Comparison of ENCODE assay signal across 21 mouse cellular contexts in the genomic region with DNA sequence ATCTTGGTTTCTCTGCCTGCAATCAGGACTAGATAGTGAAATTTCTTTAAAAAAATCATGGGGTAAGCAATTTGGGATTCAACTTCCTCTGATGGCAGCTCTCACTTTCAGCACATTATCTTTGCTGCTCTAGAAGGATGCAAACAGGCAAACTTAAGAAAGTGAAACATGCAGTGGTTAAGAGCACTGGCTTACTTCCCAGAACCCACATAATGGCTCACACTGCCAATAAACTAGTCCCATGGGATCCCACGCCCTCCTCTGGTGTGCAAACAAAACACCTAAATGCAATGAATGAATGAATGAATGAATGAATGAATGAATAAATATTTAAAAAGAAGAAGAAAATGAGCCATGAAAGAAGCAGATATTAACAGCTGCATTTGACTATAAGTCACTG.
DNase-seq lines count a peak whose midpoint lies in the region; ATAC-seq and TF ChIP-seq lines count a peak whose summit lies in the region.
"Had no signal": no experiment of that assay in that cellular context is flagged by ENCODE, and none has a peak within 500 bp of the region (broad histone marks: within the 10 kb centered on the region; RNA-seq: fewer than 3 reads in every experiment).

No protein-coding gene starts in this region.

- no peak overlapping the region for H3K9ac ChIP-seq in midbrain, embryonic 13.5 days (replicated peaks)
- H3K9ac ChIP-seq: embryonic facial prominence, embryonic 12.5 days; forebrain, embryonic 13.5 days; forebrain, embryonic 15.5 days; forebrain, postnatal 0 days had no signal

- H3K4me1 ChIP-seq in midbrain, embryonic 13.5 days (replicated peaks): no peaks in the 10 kb centered on the region
- H3K4me1 ChIP-seq: embryonic facial prominence, embryonic 10.5 days; embryonic facial prominence, embryonic 12.5 days; forebrain, embryonic 13.5 days; forebrain, embryonic 15.5 days had no signal

- no peaks in the 10 kb centered on the region for H3K36me3 ChIP-seq in myocyte (ENCODE audit: control insufficient read depth, insufficient read depth)
- H3K36me3 ChIP-seq in midbrain, embryonic 13.5 days: no peaks in the 10 kb centered on the region
- H3K36me3 ChIP-seq: embryonic facial prominence, embryonic 10.5 days; embryonic facial prominence, embryonic 12.5 days; forebrain, embryonic 15.5 days; G1E had no signal

- peak overlapping the region; percentile 35 for H3K4me2 ChIP-seq in myocyte (ENCODE audit: low read depth)
- no peak overlapping the region for H3K4me2 ChIP-seq in midbrain, embryonic 13.5 days (replicated peaks)
- H3K4me2 ChIP-seq: embryonic facial prominence, embryonic 12.5 days; forebrain, embryonic 13.5 days; forebrain, embryonic 15.5 days had no signal

- H3K79me2 ChIP-seq in myocyte (ENCODE audit: control insufficient read depth, insufficient read depth): no peaks in the 10 kb centered on the region

- DNase-seq in 3T3-L1 (ENCODE audit: low read depth, low spot score) (peak; percentile 93), NIH3T3 (ENCODE audit: low read depth) (peak; percentile 64)
- no peak for DNase-seq in urinary bladder, postnatal 14 days (ENCODE audit: low spot score)
- DNase-seq: adrenal gland, adult 8-10 months; adrenal gland, postnatal 14 days; adrenal gland, postnatal 36 days; cerebellum, adult 11 months; cerebellum, adult 18-20 months; cerebellum, adult 8-10 months; cerebellum, postnatal 25 days; forebrain, postnatal 0 days had no signal

- no peak overlapping the region for H3K4me3 ChIP-seq in myocyte
- H3K4me3 ChIP-seq in midbrain, embryonic 13.5 days (replicated peaks): no peak overlapping the region
- H3K4me3 ChIP-seq: embryonic facial prominence, embryonic 10.5 days; embryonic facial prominence, embryonic 12.5 days; forebrain, embryonic 13.5 days; forebrain, embryonic 15.5 days had no signal

- no peak overlapping the region for H3K27ac ChIP-seq in midbrain, embryonic 13.5 days
- H3K27ac ChIP-seq: embryonic facial prominence, embryonic 10.5 days; embryonic facial prominence, embryonic 12.5 days; forebrain, embryonic 13.5 days; forebrain, embryonic 15.5 days had no signal

- no peak overlapping the region for H3ac ChIP-seq in myocyte (ENCODE audit: control insufficient read depth, insufficient read length)

- no peaks in the 10 kb centered on the region for H3K9me3 ChIP-seq in midbrain, embryonic 13.5 days
- H3K9me3 ChIP-seq: embryonic facial prominence, embryonic 10.5 days; embryonic facial prominence, embryonic 12.5 days; forebrain, embryonic 13.5 days; forebrain, embryonic 15.5 days; G1E had no signal

- no peak for ATAC-seq in megakaryocyte, adult 5-6 weeks (ENCODE audit: poor library complexity, severe bottlenecking)
- no peak for ATAC-seq in midbrain, embryonic 13.5 days
- ATAC-seq: CD4-positive, CD25-positive, alpha-beta regulatory T cell, adult 4 months; forebrain, embryonic 13.5 days; forebrain, embryonic 15.5 days; forebrain, postnatal 0 days had no signal

- TF ChIP-seq POLR2A in myocyte (IDR thresholded peaks at IDR 0.05; ENCODE audit: insufficient read length, low read depth): no peak

- 80% methylated on average over 1 of the region's 1 CpGs for WGBS in midbrain, embryonic 13.5 days

- no peaks in the 10 kb centered on the region for H3K27me3 ChIP-seq in myocyte (ENCODE audit: control insufficient read depth, insufficient read depth, insufficient read length)
- H3K27me3 ChIP-seq in midbrain, embryonic 13.5 days: no peaks in the 10 kb centered on the region
- H3K27me3 ChIP-seq: CH12.LX; embryonic facial prominence, embryonic 12.5 days; forebrain, embryonic 13.5 days; forebrain, embryonic 15.5 days had no signal

TF ChIP-seq in myocyte, 11 proteins besides CTCF, POLR2A, EP300 and RAD21:
- no peak for TF ChIP-seq CEBPB (IDR thresholded peaks at IDR 0.05; ENCODE audit: insufficient read depth, poor library complexity, severe bottlenecking)
- TF ChIP-seq POLR2AphosphoS2 (IDR thresholded peaks at IDR 0.05; ENCODE audit: insufficient read length, low read depth): no peak
- TF ChIP-seq MAX (IDR thresholded peaks at IDR 0.05; ENCODE audit: low read depth): no peak
- TF ChIP-seq USF1 (IDR thresholded peaks at IDR 0.05; ENCODE audit: low read depth): no peak
